In genomic region chrX:103981806-103982205, GRCm38 (mm10) we compare ENCODE assay signal across 9 mouse cellular contexts. TPM values are rescaled to one million over a fixed set of nuclear protein-coding genes. Genes with fewer than 3 reads are reported as not detected.
A peak's percentile ranks its signal among the peaks of the same experiment; 100 is the strongest.
DNase-seq lines count a peak whose midpoint lies in the region; ATAC-seq lines count a peak whose summit lies in the region.
"Had no signal": no experiment of that assay in that cellular context is flagged by ENCODE, and none has a peak within 500 bp of the region (broad histone marks: within the 10 kb centered on the region; RNA-seq: fewer than 3 reads in every experiment).

No protein-coding gene starts in this region.

- DNase-seq in heart, adult 9 months (ENCODE audit: low spot score in 2 of 2) = no peak
- DNase-seq in ES-CJ7 (ENCODE audit: low read depth, low spot score) = peak; percentile 65
- no peak for DNase-seq in gastrocnemius, postnatal 36 days
- DNase-seq in left cerebral cortex, postnatal 14 days (ENCODE audit: low spot score in 2 of 2) = no peak

- peaks cover 13% of the 10 kb centered on the region for H3K36me3 ChIP-seq in heart, embryonic 13.5 days
- H3K36me3 ChIP-seq in forebrain, embryonic 15.5 days = peaks cover 4% of the 10 kb centered on the region; the same call in 1 of the 2 replicates
- 0 out of 2 replicates have a peak, but pooled peaks cover 2% of the 10 kb centered on the region for H3K36me3 ChIP-seq in liver, embryonic 15.5 days (replicated peaks)

- H3K4me2 ChIP-seq in heart, embryonic 13.5 days = peak overlapping the region; percentile 64
- H3K4me2 ChIP-seq in forebrain, embryonic 15.5 days (replicated peaks) = peak overlapping the region; percentile 39
- H3K4me2 ChIP-seq in liver, embryonic 15.5 days = peak overlapping the region; percentile 65

- peak overlapping the region; percentile 95 for H3K27ac ChIP-seq in heart, embryonic 13.5 days (replicated peaks)
- H3K27ac ChIP-seq in forebrain, embryonic 15.5 days (replicated peaks) = peak overlapping the region; percentile 95
- no peak overlapping the region for H3K27ac ChIP-seq in liver, embryonic 15.5 days (replicated peaks)

- no peak overlapping the region for H3K9ac ChIP-seq in heart, embryonic 13.5 days
- no peak overlapping the region for H3K9ac ChIP-seq in forebrain, embryonic 15.5 days (replicated peaks)
- no peak overlapping the region for H3K9ac ChIP-seq in liver, embryonic 15.5 days

- intact Hi-C loops in gastrocnemius, postnatal 36 days (cut with DNase I) = no loop called here
- intact Hi-C loops in left cerebral cortex, postnatal 14 days (cut with DNase I) = no loop called here

- H3K4me3 ChIP-seq in heart, embryonic 13.5 days = peak overlapping the region; percentile 81
- peak overlapping the region; percentile 81 for H3K4me3 ChIP-seq in forebrain, embryonic 15.5 days
- H3K4me3 ChIP-seq in liver, embryonic 15.5 days (replicated peaks) = peak overlapping the region; percentile 81

- no peaks in the 10 kb centered on the region for H3K9me3 ChIP-seq in heart, embryonic 13.5 days
- no peaks in the 10 kb centered on the region for H3K9me3 ChIP-seq in forebrain, embryonic 15.5 days
- no peaks in the 10 kb centered on the region for H3K9me3 ChIP-seq in liver, embryonic 15.5 days (replicated peaks)
- H3K9me3 ChIP-seq: G1E had no signal

- ATAC-seq in heart, embryonic 13.5 days (ENCODE audit: extremely low read depth, insufficient number of reproducible peaks, low FRiP score, low TSS enrichment) = no peak
- ATAC-seq in forebrain, embryonic 15.5 days (replicated peaks) = no peak
- no peak for ATAC-seq in liver, embryonic 15.5 days (ENCODE audit: insufficient read depth)
- no peak for ATAC-seq in CD4-positive, CD25-positive, alpha-beta regulatory T cell, adult 4 months

- WGBS in heart, embryonic 13.5 days = 75% methylated on average over 10 of the region's 10 CpGs
- 82% methylated on average over 10 of the region's 10 CpGs for WGBS in forebrain, embryonic 15.5 days
- 68% methylated on average over 10 of the region's 10 CpGs for WGBS in liver, embryonic 15.5 days (ENCODE audit: insufficient replicate concordance)

- H3K27me3 ChIP-seq in heart, embryonic 13.5 days (replicated peaks) = peaks cover 41% of the 10 kb centered on the region
- peaks cover 17% of the 10 kb centered on the region for H3K27me3 ChIP-seq in forebrain, embryonic 15.5 days
- peaks cover 7% of the 10 kb centered on the region; the same call in 1 of the 2 replicates for H3K27me3 ChIP-seq in liver, embryonic 15.5 days

- H3K4me1 ChIP-seq in heart, embryonic 13.5 days = no peaks in the 10 kb centered on the region
- peaks cover 6% of the 10 kb centered on the region; the same call in 1 of the 2 replicates for H3K4me1 ChIP-seq in forebrain, embryonic 15.5 days
- 0 out of 2 replicates have a peak, but pooled peaks cover 2% of the 10 kb centered on the region for H3K4me1 ChIP-seq in liver, embryonic 15.5 days (replicated peaks)

RNA-seq across cellular contexts. Expression of gene Rlim, which starts 0.7 kb away (rescaled TPM):
- 18.2 and 18.3 TPM in 2 replicates for polyA plus RNA-seq in heart, embryonic 13.5 days (2015; fragmentation: Nextera tagmentation; extraction: Ambion mirVana)
- 32.2 and 33.5 TPM in 2 replicates for polyA plus RNA-seq in forebrain, embryonic 15.5 days (2015; fragmentation: Nextera tagmentation; extraction: Ambion mirVana)
- 9.6 and 10.8 TPM in 2 replicates for polyA plus RNA-seq in liver, embryonic 15.5 days (2015; fragmentation: Nextera tagmentation; extraction: Ambion mirVana)
- polyA plus RNA-seq in CD4-positive, CD25-positive, alpha-beta regulatory T cell, adult 4 months (2017; shearing (Covaris generic)) = 10 to 100 TPM; 28.3 to 32.7 TPM
- total RNA-seq in gastrocnemius, postnatal 36 days (2021) = 10 to 100 TPM; 12.6 to 17.7 TPM
- total RNA-seq in left cerebral cortex, postnatal 14 days (2021) = 10 to 100 TPM; 44.0 to 44.5 TPM
